Mouse (Mus musculus) forebrain, embryonic 13.5 days (tissue): ENCODE data around the gene Pmpcb. TPM values are rescaled to one million over a fixed set of nuclear protein-coding genes. Genes with fewer than 3 reads are reported as not detected.

Source experiments
- ATAC-seq: fragments of 200-750 bp; cut with Nextera tagmentation; 2 replicates; pipeline ENCODE4 v1.8.0; 2017
- H3K27ac ChIP-seq: fragments of 300-500 bp; sonication (generic); 2 replicates; pipeline ENCODE4 v1.5.1; 2015; ENCODE audit warnings: inconsistent platforms, mild to moderate bottlenecking, moderate library complexity
- H3K27me3 ChIP-seq: fragments of 300-500 bp; sonication (generic); 2 replicates; pipeline ENCODE4 v1.6.1; 2015; ENCODE audit warnings: mild to moderate bottlenecking, inconsistent platforms
- H3K36me3 ChIP-seq: fragments of 300-500 bp; sonication (generic); 2 replicates; pipeline ENCODE4 v1.6.1; 2015; ENCODE audit warnings: mild to moderate bottlenecking, inconsistent platforms; ENCODE audit not compliant: poor library complexity, severe bottlenecking
- H3K4me1 ChIP-seq: fragments of 300-500 bp; sonication (generic); 2 replicates; pipeline ENCODE4 v1.6.1; 2015; ENCODE audit warnings: inconsistent platforms
- H3K4me2 ChIP-seq: fragments of 300-500 bp; sonication (generic); 2 replicates; pipeline ENCODE4 v1.6.1; 2015; ENCODE audit warnings: inconsistent platforms, mild to moderate bottlenecking, moderate library complexity
- H3K4me3 ChIP-seq: fragments of 300-500 bp; sonication (generic); 2 replicates; pipeline ENCODE4 v1.5.1; 2015; ENCODE audit warnings: mild to moderate bottlenecking, inconsistent platforms
- H3K9ac ChIP-seq: fragments of 300-500 bp; sonication (generic); 2 replicates; pipeline ENCODE4 v1.6.1; 2015; ENCODE audit warnings: mild to moderate bottlenecking, inconsistent platforms
- H3K9me3 ChIP-seq: fragments of 300-500 bp; sonication (generic); replicated peaks from 2 replicates; pipeline ENCODE4 v1.6.1; 2016; ENCODE audit warnings: inconsistent platforms
- WGBS: fragments of 180-500 bp; shearing (Covaris S2); methylation state at CpG from one replicate; pipeline ENCODE4 v1.1.7; 2015; 5-methylcytosine and 5-hydroxymethylcytosine counted together
- polyA plus RNA-seq: library from polyadenylated mRNA; unstranded; fragments of >200 nt; fragmentation: Nextera tagmentation; extraction: Ambion mirVana; gene quantifications from 2 replicates; pipeline ENCODE4 v1.2.1, GENCODE M21; 2015

The Pmpcb gene
- polyA plus RNA-seq, 1 experiment from 2014 or later, result 96.4 TPM

- H3K27me3 ChIP-seq, result no peaks in the 10 kb centered on the region
- 27% methylated on average over 10 of the region's 10 CpGs for WGBS
- no peaks in the 10 kb centered on the region for H3K9me3 ChIP-seq
- H3K4me2 ChIP-seq, result peak overlapping the region; percentile 21; the same call in 1 of the 2 replicates
- no peak overlapping the region for H3K4me3 ChIP-seq
- ATAC-seq, result no peak
- no peak overlapping the region for H3K9ac ChIP-seq
- H3K27ac ChIP-seq, result no peak overlapping the region
- H3K4me1 ChIP-seq, result peaks cover 50% of the 10 kb centered on the region
- H3K36me3 ChIP-seq, result peaks cover 22% of the 10 kb centered on the region
Measured at GRCm38 (mm10) chr5:21735584-21735983, 1.4 kb upstream of the Pmpcb start.

DNA sequence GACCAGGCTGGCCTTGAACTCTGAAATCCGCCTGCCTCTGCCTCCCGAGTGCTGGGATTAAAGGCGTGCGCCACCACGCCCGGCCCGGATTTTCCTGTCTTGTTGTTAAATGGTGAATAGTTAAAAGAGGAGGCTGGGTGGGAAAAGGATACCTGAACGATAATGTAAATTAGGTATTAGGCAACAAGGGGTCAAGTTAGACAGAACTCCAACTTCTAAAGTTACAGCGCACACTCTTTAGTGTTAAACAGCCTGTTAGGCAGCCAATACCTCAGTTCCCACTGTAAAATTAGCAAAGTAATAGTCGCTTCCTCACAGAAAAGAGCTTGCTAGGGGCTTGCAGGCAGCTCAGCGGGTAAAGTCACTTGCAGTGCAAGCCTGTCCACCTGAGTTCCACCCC lies 895 bp upstream of the Pmpcb start:
- Histone ChIP-seq H3K9ac (no peak overlapping the region), H3K4me1 (peaks cover 47% of the 10 kb centered on the region), H3K36me3 (peaks cover 23% of the 10 kb centered on the region), H3K4me3 (no peak overlapping the region), H3K27me3 (no peaks in the 10 kb centered on the region), H3K4me2 (no peak overlapping the region), H3K9me3 (no peaks in the 10 kb centered on the region), H3K27ac (no peak overlapping the region)
- 86% methylated on average over 11 of the region's 11 CpGs for WGBS
- ATAC-seq, result no peak

DNA sequence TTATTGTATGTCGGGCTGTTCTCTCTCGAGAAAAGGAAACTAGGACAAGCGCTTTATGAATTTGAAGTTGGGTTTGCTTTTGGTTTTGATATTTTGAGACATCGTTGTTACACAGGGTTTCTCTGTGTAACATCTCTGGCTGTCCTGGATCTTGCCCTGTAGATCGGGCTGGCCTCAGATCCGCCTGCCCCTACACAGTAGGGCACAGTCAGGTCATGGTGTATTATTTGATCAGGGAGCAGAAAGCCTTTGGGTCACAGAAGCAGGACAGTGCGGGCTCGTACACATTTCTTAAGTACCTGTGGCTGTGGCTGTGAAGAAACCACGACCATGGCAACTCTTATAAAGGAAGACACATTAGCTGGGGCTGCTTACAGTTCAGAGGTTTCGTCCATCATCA lies 679 bp downstream of the Pmpcb start:
- Histone ChIP-seq H3K9me3 (no peaks in the 10 kb centered on the region), H3K9ac (peak overlapping the region; percentile 91), H3K4me3 (peak overlapping the region; percentile 93), H3K36me3 (peaks cover 39% of the 10 kb centered on the region), H3K4me1 (peaks cover 38% of the 10 kb centered on the region), H3K27ac (no peak overlapping the region), H3K4me2 (peak overlapping the region; percentile 92), H3K27me3 (no peaks in the 10 kb centered on the region)
- 30% methylated on average over 10 of the region's 10 CpGs for WGBS
- no peak for ATAC-seq

GRCm38 (mm10) chr5:21739120-21739519 lies 2.2 kb downstream of the Pmpcb start:
- peaks cover 54% of the 10 kb centered on the region for H3K36me3 ChIP-seq
- H3K4me2 ChIP-seq, result no peak overlapping the region
- no peaks in the 10 kb centered on the region for H3K27me3 ChIP-seq
- H3K9ac ChIP-seq, result no peak overlapping the region
- ATAC-seq, result no peak
- WGBS, result 95% methylated on average over 11 of the region's 11 CpGs
- peaks cover 24% of the 10 kb centered on the region for H3K4me1 ChIP-seq
- no peaks in the 10 kb centered on the region for H3K9me3 ChIP-seq
- H3K4me3 ChIP-seq, result no peak overlapping the region
- H3K27ac ChIP-seq, result no peak overlapping the region

GRCm38 (mm10) chr5:21739881-21740280 lies 2.9 kb downstream of the Pmpcb start:
- H3K4me2 ChIP-seq, result no peak overlapping the region
- H3K4me1 ChIP-seq, result peaks cover 16% of the 10 kb centered on the region
- no peak overlapping the region for H3K4me3 ChIP-seq
- no peak overlapping the region for H3K9ac ChIP-seq
- 95% methylated on average over 13 of the region's 13 CpGs for WGBS
- no peak overlapping the region for H3K27ac ChIP-seq
- ATAC-seq, result no peak
- no peaks in the 10 kb centered on the region for H3K9me3 ChIP-seq
- H3K36me3 ChIP-seq, result peaks cover 62% of the 10 kb centered on the region
- no peaks in the 10 kb centered on the region for H3K27me3 ChIP-seq

DNA sequence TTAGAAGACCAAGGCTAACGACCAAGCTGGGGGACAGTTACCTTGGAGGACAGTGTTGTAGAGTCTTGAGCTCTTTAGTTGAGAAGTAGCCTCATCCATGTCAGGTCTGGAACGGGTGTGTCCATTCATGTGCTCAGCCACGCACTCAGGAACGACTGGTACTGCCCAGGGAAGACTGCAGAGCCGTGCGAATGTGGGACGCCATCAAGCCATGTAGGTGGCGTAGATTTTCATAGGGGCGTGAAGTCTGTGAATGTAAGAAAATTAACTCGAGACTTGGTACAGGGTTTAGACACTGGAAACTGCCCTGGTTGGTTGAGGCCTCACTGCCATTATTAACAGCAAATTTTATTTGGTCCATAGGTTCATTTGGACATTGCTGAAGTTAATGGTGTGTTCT lies 6.7 kb downstream of the Pmpcb start:
- H3K9ac ChIP-seq, result no peak overlapping the region

DNA sequence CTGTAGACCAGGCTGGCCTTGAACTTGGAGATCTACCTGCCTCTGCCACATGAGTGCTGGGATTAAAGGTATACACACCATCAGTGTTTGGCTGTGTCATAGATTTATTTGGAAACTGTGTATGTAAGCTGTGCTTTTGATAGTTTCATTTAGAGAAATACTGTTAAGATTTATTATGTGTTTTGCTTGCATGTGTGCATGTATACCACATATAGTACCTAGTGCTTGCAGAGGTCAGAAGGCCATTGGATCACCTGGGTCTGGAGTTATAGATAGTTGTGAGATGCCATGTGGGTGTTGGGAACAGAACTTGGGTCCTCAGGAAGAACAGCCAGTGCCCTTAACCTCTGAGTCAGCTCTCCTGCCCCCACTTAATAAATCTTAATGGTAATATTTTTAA lies 7.7 kb downstream of the Pmpcb start:
- H3K9me3 ChIP-seq, result no peaks in the 10 kb centered on the region
- H3K4me1 ChIP-seq, result no peaks in the 10 kb centered on the region
- no peak overlapping the region for H3K4me2 ChIP-seq
- H3K27ac ChIP-seq, result no peak overlapping the region
- H3K36me3 ChIP-seq, result peaks cover 97% of the 10 kb centered on the region
- no peak overlapping the region for H3K9ac ChIP-seq
- no peaks in the 10 kb centered on the region for H3K27me3 ChIP-seq
- ATAC-seq, result no peak
- no peak overlapping the region for H3K4me3 ChIP-seq

More for the DNA sequence above, 6.7 kb downstream of the Pmpcb start:
- Histone ChIP-seq H3K36me3 (peaks cover 97% of the 10 kb centered on the region), H3K27me3 (no peaks in the 10 kb centered on the region), H3K4me2 (no peak overlapping the region), H3K27ac (no peak overlapping the region), H3K4me1 (peaks cover 1% of the 10 kb centered on the region), H3K9me3 (no peaks in the 10 kb centered on the region), H3K4me3 (no peak overlapping the region)
- no peak for ATAC-seq
- WGBS, result 95% methylated on average over 10 of the region's 10 CpGs

- H3K4me3 ChIP-seq, result no peak overlapping the region
- H3K4me2 ChIP-seq, result no peak overlapping the region
- peaks cover 100% of the 10 kb centered on the region for H3K36me3 ChIP-seq
- no peak overlapping the region for H3K9ac ChIP-seq
- H3K9me3 ChIP-seq, result no peaks in the 10 kb centered on the region
- WGBS, result 92% methylated on average over 7 of the region's 8 CpGs
- ATAC-seq, result no peak
- no peaks in the 10 kb centered on the region for H3K27me3 ChIP-seq
- H3K27ac ChIP-seq, result no peak overlapping the region
- H3K4me1 ChIP-seq, result no peaks in the 10 kb centered on the region
Measured at GRCm38 (mm10) chr5:21745966-21746365, 9.0 kb downstream of the Pmpcb start.

DNA sequence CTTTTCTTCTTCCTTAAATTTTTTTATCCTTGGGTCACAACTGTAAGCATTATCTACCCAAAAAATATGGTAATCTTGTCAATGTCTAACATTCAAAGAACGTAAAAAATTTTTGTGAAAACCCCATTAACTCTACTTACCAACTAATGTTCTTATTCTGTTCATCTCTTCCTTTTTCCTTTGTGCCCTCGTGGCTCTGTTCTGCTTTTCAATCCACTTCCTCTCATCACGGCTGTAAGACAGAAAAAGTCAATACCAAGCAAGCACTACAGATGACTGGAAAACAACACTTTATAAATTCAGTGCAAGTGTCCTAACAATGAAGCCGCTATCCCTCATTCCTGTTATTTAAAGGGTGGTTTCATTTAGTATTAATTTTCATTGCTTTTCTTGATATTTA lies 31.6 kb downstream of the Pmpcb start:
- Histone ChIP-seq H3K27ac (no peak overlapping the region), H3K9me3 (no peaks in the 10 kb centered on the region), H3K36me3 (peaks cover 70% of the 10 kb centered on the region), H3K4me1 (no peaks in the 10 kb centered on the region), H3K4me2 (no peak overlapping the region), H3K4me3 (no peak overlapping the region), H3K27me3 (no peaks in the 10 kb centered on the region), H3K9ac (no peak overlapping the region)
- 92% methylated on average over 4 of the region's 4 CpGs for WGBS
- ATAC-seq, result no peak

DNA sequence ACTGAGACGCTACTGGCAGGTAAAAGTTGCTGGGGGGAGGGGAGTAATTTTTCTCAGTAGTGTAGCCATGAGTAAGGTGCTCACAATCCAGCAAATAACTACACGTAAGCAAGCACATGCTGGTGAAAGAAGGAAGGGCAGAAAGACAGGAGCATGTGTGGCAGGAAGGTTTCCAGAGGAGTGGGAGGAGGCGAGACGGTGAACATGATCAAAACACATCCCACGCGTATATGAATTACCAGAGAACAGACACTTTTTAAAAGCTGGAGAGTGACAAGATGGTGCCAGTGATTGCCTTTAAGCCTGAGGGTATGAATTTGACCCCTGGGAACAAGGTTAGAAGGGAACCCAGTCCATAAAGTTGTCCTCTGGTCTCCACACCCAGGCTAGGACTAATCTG lies 32.9 kb downstream of the Pmpcb start:
- H3K27me3 ChIP-seq, result no peaks in the 10 kb centered on the region
- 96% methylated on average over 6 of the region's 6 CpGs for WGBS
- no peak overlapping the region for H3K4me2 ChIP-seq
- ATAC-seq, result no peak
- peaks cover 70% of the 10 kb centered on the region for H3K36me3 ChIP-seq
- no peaks in the 10 kb centered on the region for H3K9me3 ChIP-seq
- H3K27ac ChIP-seq, result no peak overlapping the region
- no peak overlapping the region for H3K9ac ChIP-seq
- no peaks in the 10 kb centered on the region for H3K4me1 ChIP-seq
- H3K4me3 ChIP-seq, result no peak overlapping the region

GRCm38 (mm10) chr5:21776491-21776890 lies 39.5 kb downstream of the Pmpcb start:
- Histone ChIP-seq H3K9ac (no peak overlapping the region), H3K9me3 (no peaks in the 10 kb centered on the region), H3K27ac (no peak overlapping the region), H3K36me3 (peaks cover 76% of the 10 kb centered on the region), H3K27me3 (no peaks in the 10 kb centered on the region), H3K4me3 (no peak overlapping the region), H3K4me2 (no peak overlapping the region), H3K4me1 (no peaks in the 10 kb centered on the region)
- no peak for ATAC-seq
- 94% methylated on average over 6 of the region's 6 CpGs for WGBS

GRCm38 (mm10) chr5:21784161-21785052 lies 47.5 kb downstream of the Pmpcb start:
- H3K4me1 ChIP-seq, result peaks cover 33% of the 10 kb centered on the region
- peak overlapping the region; percentile 73 for H3K27ac ChIP-seq
- peaks cover 39% of the 10 kb centered on the region for H3K36me3 ChIP-seq
- peak overlapping the region; percentile 97 for H3K4me2 ChIP-seq
- H3K9ac ChIP-seq, result peak overlapping the region; percentile 87
- no peaks in the 10 kb centered on the region for H3K9me3 ChIP-seq
- no peaks in the 10 kb centered on the region for H3K27me3 ChIP-seq
- WGBS, result under 1% methylated on average over 43 of the region's 51 CpGs
- ATAC-seq, result peak; percentile 85; the same call in 1 of the 2 replicates
- peak overlapping the region; percentile 97 for H3K4me3 ChIP-seq

DNA sequence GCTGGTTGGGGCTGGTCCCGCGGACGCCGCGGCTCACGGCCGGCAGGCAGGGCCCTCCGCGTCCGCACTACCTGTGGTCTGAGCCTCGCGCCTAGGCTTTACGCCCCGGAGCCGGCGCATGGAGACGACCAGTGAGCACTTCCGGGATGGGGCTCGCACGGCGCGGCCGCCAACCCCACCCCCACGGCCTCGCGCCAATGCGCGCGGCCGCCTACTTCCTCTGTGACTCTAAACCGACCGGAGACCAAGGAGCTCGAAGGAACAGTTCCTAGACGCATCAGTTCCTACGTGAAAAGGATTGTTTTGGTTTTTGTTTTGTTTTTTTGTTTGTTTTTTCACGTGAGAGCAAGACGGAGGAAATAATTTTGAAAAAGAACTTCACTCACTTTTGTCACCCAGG lies 48.1 kb downstream of the Pmpcb start, which contains the start of the genes Dnajc2 and Psmc2:
Gene Dnajc2 (minus strand): TSS at position 199 of the 400 bp plus-strand sequence.
Gene Psmc2 (plus strand): TSS at position 231 of the 400 bp plus-strand sequence.
- peaks cover 40% of the 10 kb centered on the region for H3K4me1 ChIP-seq
- ATAC-seq, result peak; percentile 97
- WGBS, result 0% methylated on average over 24 of the region's 37 CpGs
- H3K27ac ChIP-seq, result peak within 1 kb of the TSS; percentile 85
- H3K36me3 ChIP-seq, result peaks cover 33% of the 10 kb centered on the region
- peak within 1 kb of the TSS; percentile 97 for H3K4me2 ChIP-seq
- H3K4me3 ChIP-seq, result peak within 1 kb of the TSS; percentile 97
- H3K9ac ChIP-seq, result peak within 1 kb of the TSS; percentile 87
- H3K27me3 ChIP-seq, result no peaks in the 10 kb centered on the region
- no peaks in the 10 kb centered on the region for H3K9me3 ChIP-seq
